Mouse (Mus musculus) adrenal gland, adult 18-20 months (tissue): ENCODE results near the gene Vil1. TPM values are rescaled to one million over a fixed set of nuclear protein-coding genes. Genes with fewer than 3 reads are reported as not detected.

Experiments
- DNase-seq, 2 experiments: peaks; one replicate each; pipeline ENCODE4 v3.0.0; 2021 to 2022; ENCODE audit warnings: low spot score in 2 of 2
- microRNA-seq, 2 experiments: library from miRNA; unstranded; fragments of <30 nt; microRNA quantifications; one replicate each; pipeline ENCODE4 v1.2.0; 2021; ENCODE audit warnings: borderline number of aligned reads in 2 of 2
- total RNA-seq, 2 experiments: library from RNA; stranded (reverse); gene quantifications; 1 replicate in 1 of 2; 2 replicates in 1 of 2; pipeline ENCODE4 v1.2.3; 2021

Vil1 gene
- total RNA-seq, 2 experiments from 2014 or later = 1.8 to 1.9 TPM

- DNase-seq = no peak
Observed at GRCm38 (mm10) chr1:74404206-74404605, 5.0 kb upstream of the Vil1 start.

GRCm38 (mm10) chr1:74411753-74412325 is 2.7 kb downstream of the Vil1 start:
- no peak for DNase-seq

DNA sequence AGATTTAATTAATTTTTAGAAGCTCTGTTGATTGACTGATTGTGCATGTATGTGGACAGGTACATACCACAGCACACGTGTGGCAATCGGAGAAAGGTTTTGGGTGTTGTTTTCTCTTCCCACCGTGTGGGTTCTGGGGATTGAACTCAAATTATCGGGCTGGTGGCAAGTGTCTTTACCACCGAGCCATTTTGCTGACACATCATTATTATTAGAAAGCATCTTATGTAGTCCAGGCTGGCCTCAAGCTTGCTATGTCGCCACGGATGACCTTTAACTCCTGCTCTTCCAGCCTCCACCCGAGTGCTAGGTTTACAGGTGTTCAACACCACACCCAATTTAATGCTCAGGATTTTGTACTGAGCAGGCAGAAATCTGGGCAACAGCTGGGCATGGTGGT is 3.5 kb downstream of the Vil1 start:
- DNase-seq = no peak

DNA sequence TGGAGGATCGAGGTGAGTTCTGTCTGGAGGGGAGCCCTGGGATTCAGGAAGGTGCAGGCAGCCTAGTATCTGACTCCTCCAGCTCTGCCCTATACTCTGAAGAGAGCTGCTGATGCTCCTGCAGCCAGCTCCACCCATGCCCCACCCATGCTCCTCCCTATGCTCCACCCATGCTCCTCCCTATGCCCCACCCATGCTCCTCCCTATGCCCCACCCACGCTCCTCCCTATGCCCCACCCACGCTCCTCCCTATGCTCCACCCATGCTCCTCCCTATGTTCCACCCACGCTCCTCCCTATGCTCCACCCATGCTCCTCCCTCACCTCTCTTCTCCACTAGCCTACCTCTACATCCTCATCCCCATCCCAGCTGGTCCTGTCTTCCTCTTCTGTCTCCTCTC is 6.0 kb downstream of the Vil1 start:
- no peak for DNase-seq

DNA sequence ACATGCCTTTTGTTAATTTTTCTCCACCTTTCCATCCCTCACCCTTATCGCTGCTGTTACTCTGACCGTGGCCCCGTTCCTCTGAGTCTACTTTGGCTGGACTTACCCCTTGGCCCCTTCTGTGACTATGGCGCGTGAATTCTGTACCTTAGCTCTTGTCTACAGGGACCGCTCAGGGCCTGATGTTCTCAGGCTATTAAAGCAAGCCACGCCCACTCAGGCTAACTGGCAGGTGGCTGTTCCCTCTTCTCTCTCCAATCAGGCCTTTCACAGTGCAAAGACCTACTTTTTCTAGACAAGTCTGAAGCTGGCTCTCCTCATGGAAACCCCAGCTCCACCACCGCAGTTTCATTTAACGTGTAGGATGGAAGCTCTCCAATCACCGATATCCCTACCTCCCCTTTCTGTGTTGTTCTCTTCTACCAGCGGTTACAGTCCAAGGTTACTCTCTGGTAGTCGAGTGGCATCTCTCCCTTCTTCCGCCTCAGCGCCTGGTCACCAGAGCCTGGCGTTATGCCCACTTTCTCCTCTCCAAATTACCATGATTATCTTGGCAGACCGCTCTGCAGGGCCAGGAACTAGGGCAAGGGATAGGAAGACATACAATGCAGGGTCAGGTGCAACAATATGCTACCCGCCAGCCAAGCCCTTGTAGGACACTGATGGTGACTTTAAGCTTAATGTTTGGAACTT is 9.7 kb downstream of the Vil1 start:
- peak in 1 of 2 experiments; percentile 58 for DNase-seq

- DNase-seq = no peak
Observed at GRCm38 (mm10) chr1:74419440-74419794, 10.2 kb downstream of the Vil1 start.

DNA sequence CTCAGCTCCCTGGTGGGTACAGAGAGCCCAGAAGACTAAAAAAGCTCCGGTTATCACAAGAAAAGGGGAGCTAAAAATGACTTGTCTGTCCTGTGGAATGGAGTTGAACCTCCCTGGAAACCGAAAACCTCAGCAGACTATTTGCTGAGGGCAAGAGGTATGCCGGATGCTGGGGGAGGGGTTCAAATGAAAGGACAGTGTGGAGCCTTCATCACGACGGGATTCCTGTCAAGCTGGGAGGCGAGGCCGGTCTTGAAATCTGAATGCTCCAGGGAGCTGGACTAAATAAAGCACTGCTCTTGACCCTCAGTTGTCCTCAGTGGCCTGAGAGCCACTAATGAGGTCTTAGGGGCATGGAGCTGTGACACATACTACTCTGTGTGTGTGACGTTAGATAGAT is 14.0 kb downstream of the Vil1 start:
- DNase-seq = no peak

DNA sequence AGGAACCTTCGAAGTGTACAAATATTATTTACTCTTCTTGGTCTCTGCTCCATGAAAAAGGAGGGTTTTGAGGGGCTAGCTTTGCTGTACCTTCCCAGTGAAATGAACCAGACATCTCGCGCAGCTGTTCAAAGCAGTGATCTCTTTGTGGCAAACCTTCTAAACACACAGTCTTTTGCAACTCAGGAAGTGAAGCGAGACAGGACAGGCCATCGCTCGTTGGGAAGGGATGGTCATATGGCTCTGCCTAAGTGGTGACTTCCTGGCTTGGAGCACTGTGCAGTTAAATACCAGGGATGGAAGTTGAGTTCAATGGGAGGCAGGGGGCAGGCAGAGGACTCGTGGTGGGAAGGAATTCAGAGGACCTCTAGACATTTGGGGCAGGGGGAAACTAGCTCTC is 16.7 kb downstream of the Vil1 start:
- DNase-seq = no peak

- peak in 1 of 2 experiments; percentile 15 for DNase-seq
Observed at GRCm38 (mm10) chr1:74433220-74433619, 24.0 kb downstream of the Vil1 start.

DNA sequence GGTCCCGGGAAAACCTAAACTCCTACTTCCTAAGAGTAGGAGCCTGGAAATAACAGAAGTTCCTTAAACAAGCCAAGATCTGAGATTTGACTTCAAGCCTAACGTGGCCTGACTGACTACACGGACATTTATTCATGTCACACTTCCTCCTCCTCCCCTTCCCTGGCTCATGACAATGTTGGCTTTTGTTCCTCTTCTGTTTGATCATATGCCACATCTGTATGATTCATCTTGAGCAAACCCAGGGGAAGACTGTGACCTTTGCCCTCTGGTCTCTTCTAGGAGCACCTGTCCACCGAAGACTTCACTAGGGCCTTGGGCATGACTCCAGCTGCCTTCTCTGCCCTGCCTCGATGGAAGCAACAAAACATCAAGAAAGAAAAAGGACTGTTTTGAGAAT is 25.4 kb downstream of the Vil1 start:
- DNase-seq = no peak

GRCm38 (mm10) chr1:74435563-74435962 is 26.4 kb downstream of the Vil1 start:
- no peak for DNase-seq

GRCm38 (mm10) chr1:74437702-74438427 is 28.7 kb downstream of the Vil1 start:
- peak; percentile 50 to 67 for DNase-seq

DNA sequence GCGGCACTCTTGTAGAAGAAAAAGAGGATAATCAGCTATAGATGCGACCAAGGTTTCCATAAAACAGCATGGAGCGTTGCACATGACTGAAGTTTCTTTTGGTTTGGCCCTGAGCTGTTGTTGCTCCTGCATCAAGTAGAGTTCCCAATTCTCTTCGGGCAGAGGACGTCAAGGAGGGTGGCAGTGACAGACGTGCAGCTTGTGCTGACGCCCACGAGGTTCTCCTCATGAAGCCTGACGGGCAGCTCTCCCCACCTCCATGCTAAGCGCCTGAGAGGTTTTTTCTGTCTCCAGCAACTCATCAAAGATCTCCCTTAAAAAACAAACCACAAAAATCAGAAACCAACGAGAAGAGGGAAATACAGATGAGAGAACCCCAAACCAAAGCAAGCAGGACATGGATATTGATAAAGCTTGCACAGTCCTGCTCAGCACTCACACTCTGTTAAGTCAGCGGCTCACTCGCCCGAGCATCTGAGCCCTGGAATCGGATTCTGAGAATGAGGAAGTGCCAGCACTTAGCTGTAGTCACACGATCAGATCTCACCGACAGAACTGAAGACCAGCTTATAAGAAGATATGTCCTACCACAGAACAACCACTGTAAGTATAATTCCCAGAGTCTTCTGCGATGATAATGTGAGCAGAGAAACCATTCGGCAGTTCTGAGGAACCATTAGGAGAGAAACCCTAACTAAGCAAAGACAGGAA is 30.1 kb downstream of the Vil1 start:
- no peak for DNase-seq

DNA sequence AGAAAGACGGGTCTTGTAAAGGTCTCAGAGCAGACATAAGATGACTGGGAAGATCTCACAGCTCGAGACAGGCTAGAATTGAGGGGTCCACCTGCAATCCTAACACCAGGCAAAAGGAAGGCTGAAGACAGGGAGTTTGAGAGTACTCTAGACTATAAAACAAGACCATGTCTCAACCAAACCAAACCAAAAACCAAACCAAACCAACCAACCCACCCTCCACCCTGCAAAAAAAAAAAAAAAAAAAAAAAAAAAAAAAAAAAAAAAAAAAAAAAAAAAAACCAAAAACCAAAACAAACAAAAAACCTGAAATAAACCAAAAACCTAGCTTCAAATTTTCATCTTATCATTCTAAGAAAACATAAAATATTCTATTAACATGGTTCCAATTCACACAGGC is 35.4 kb downstream of the Vil1 start:
- DNase-seq = no peak

DNA sequence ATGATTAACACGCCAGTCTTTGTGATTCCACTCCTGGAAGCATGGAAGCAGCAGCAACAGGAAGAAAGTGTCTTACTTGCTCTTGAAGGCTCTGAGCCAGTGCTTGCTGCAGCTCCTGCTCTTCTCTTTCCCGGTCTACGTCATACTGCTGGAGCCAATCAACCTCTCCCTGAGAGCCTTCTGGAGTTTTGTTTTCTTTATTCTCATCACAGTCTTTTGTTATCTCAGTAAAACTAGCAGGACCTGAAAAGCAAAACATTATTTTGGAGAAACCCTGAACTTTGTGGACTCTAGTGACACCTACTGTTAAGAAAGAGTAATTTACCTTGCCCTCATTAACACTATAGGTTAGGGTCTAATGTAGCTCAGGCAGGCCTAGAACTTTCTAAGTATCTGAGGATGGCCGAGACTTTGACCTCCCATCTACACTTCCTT is 43.5 kb downstream of the Vil1 start:
- no peak for DNase-seq

DNA sequence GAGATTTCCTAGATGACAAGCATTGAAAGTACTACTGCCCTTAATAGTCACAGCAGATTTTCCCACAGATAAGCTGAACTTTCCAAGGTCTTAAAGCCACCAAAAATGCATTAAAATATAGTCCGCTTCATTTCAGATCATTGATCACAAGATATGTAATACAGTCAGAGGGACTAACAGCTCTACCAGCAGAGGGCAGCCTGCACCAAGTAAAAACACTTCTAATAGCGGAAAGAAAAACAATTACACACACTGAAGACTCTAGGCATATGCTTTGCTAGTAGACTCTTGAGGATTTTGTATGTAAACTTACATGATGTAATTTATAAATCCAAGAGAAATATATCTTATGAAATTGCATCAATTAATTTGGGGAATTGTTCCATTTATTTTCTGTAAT is 51.1 kb downstream of the Vil1 start:
- DNase-seq = peak; percentile 45 to 46

Small RNAs within 50 kb of the gene (microRNA-seq; reads per million reads assigned to microRNA genes)
- gene Mir26b = 22,704 to 32,493 reads per million in 2 experiments

Other genes with a start within 250 kb of the Vil1 start
- gene Cxcr1, start 214.7 kb upstream of the Vil1 start, total RNA-seq = not detected
- gene Arpc2, start 173.3 kb upstream of the Vil1 start, total RNA-seq = 100 to 1,000 TPM; 174 to 191 TPM
- gene Gpbar1, start 130.8 kb upstream of the Vil1 start, total RNA-seq = not detected
- gene Aamp, start 124.6 kb upstream of the Vil1 start, total RNA-seq = 100 to 1,000 TPM; 158 to 197 TPM
- gene Pnkd, start 124.4 kb upstream of the Vil1 start, total RNA-seq = 10 to 100 TPM; 68.2 to 83.0 TPM
- 100 to 1,000 TPM; 106 to 113 TPM for gene Tmbim1, start 103.8 kb upstream of the Vil1 start, total RNA-seq
- under 1 TPM; 0.33 to 0.35 TPM for gene Catip, start 47.3 kb upstream of the Vil1 start, total RNA-seq
- gene Slc11a1, start 34.2 kb upstream of the Vil1 start, total RNA-seq = 10 to 100 TPM in 1 of 2 experiments, 1 to 10 TPM in 1; 9.5 to 20.5 TPM
- 100 to 1,000 TPM; 133 to 136 TPM for gene Ctdsp1, start 17.9 kb upstream of the Vil1 start, total RNA-seq
- 10 to 100 TPM; 22.9 to 25.8 TPM for gene Cnot9, start 96.7 kb downstream of the Vil1 start, total RNA-seq
- under 1 TPM; 0.66 to 0.74 TPM for gene Plcd4, start 133.5 kb downstream of the Vil1 start, total RNA-seq
- 10 to 100 TPM; 16.9 to 17.4 TPM for gene Usp37, start 134.9 kb downstream of the Vil1 start, total RNA-seq
- 10 to 100 TPM; 15.4 to 20.1 TPM for gene Zfp142, start 178.9 kb downstream of the Vil1 start, total RNA-seq
- gene Bcs1l, start 178.9 kb downstream of the Vil1 start, total RNA-seq = 10 to 100 TPM; 27.0 to 31.0 TPM
- 10 to 100 TPM; 53.8 to 59.6 TPM for gene Rnf25, start 192.0 kb downstream of the Vil1 start, total RNA-seq
- gene Stk36, start 192.1 kb downstream of the Vil1 start, total RNA-seq = 1 to 10 TPM; 2.9 to 5.3 TPM